Mouse (Mus musculus) embryonic facial prominence, embryonic 14.5 days (tissue): ENCODE measurements around the gene Esrra. TPM values are rescaled to one million over a fixed set of nuclear protein-coding genes. Genes with fewer than 3 reads are reported as not detected.

Experiments
- ATAC-seq: fragments of 200-750 bp; cut with Nextera tagmentation; 2 replicates; pipeline ENCODE4 v1.8.0; 2017; ENCODE audit warnings: low read depth, moderate number of reproducible peaks, moderate TSS enrichment
- DNase-seq: peaks from one replicate; pipeline ENCODE4 v3.0.0-alpha.2; 2015; ENCODE audit warnings: low spot score
- H3K27ac ChIP-seq: fragments of 300-500 bp; sonication (generic); replicated peaks from 2 replicates; pipeline ENCODE4 v1.5.1; 2014; ENCODE audit warnings: low read depth, mild to moderate bottlenecking, low read length, moderate library complexity
- H3K27me3 ChIP-seq: fragments of 300-500 bp; sonication (generic); replicated peaks from 2 replicates; pipeline ENCODE4 v1.6.1; 2014; ENCODE audit warnings: low read length; ENCODE audit not compliant: control insufficient read depth, insufficient read depth
- H3K36me3 ChIP-seq: fragments of 300-500 bp; sonication (generic); 2 replicates; pipeline ENCODE4 v1.6.1; 2014; ENCODE audit warnings: low read length, mixed read lengths; ENCODE audit not compliant: control insufficient read depth, insufficient read depth
- H3K4me1 ChIP-seq: fragments of 300-500 bp; sonication (generic); 2 replicates; pipeline ENCODE4 v1.6.1; 2014; ENCODE audit warnings: antibody characterized with exemption, low read length; ENCODE audit not compliant: control insufficient read depth, insufficient read depth
- H3K4me2 ChIP-seq: fragments of 300-500 bp; sonication (generic); 2 replicates; pipeline ENCODE4 v1.6.1; 2014; ENCODE audit warnings: low read depth, mild to moderate bottlenecking, low read length, moderate library complexity, mixed read lengths
- H3K4me3 ChIP-seq: fragments of 300-500 bp; sonication (generic); 2 replicates; pipeline ENCODE4 v1.5.1; 2014; ENCODE audit warnings: low read depth, mild to moderate bottlenecking, low read length
- H3K9ac ChIP-seq: fragments of 300-500 bp; sonication (generic); 2 replicates; pipeline ENCODE4 v1.6.1; 2014; ENCODE audit warnings: low read depth, mild to moderate bottlenecking, low read length, moderate library complexity, mixed read lengths
- H3K9me3 ChIP-seq: fragments of 300-500 bp; sonication (generic); 2 replicates; pipeline ENCODE4 v1.6.1; 2016; ENCODE audit warnings: low read length; ENCODE audit not compliant: control insufficient read depth
- WGBS: fragments of 180-500 bp; shearing (Covaris S2); extraction: QIAGEN DNeasy Blood & Tissue Kit; methylation state at CpG from one replicate; pipeline ENCODE4 v1.1.7; 2014; 5-methylcytosine and 5-hydroxymethylcytosine counted together
- polyA plus RNA-seq: library from polyadenylated mRNA; unstranded; fragments of >200 nt; fragmentation: Nextera tagmentation; extraction: Ambion mirVana; gene quantifications from 2 replicates; pipeline ENCODE4 v1.2.1, GENCODE M21; 2014

The Esrra gene
- polyA plus RNA-seq, 1 experiment from 2014 or later: 4.8 TPM

- peaks cover 4% of the 10 kb centered on the region for H3K4me1 ChIP-seq
- peak overlapping the region; percentile 29 for H3K4me3 ChIP-seq
- peak overlapping the region; percentile 46 for H3K4me2 ChIP-seq
These were observed 4.2 kb upstream of the Esrra start for GRCm38 (mm10) chr19:6925611-6926329.

GRCm38 (mm10) chr19:6925307-6925573, 3.6 kb upstream of the Esrra start, which contains the start of gene Catsperz:
Gene Catsperz (minus strand): TSS chr19:6925380.
- peak within 1 kb of the TSS; percentile 46 for H3K4me2 ChIP-seq
- DNase-seq (no peak), ATAC-seq (no peak)
- H3K9me3 ChIP-seq: no peaks in the 10 kb centered on the region
- peak within 1 kb of the TSS; percentile 53 for H3K9ac ChIP-seq
- peak within 1 kb of the TSS; percentile 29 for H3K4me3 ChIP-seq
- no peak within 1 kb of the TSS; the same call in 1 of the 2 replicates for H3K27ac ChIP-seq
- peaks cover 9% of the 10 kb centered on the region for H3K4me1 ChIP-seq
- H3K36me3 ChIP-seq: no peaks in the 10 kb centered on the region
- H3K27me3 ChIP-seq: peaks cover 72% of the 10 kb centered on the region
- 1% methylated on average over 9 of the region's 9 CpGs for WGBS

More at GRCm38 (mm10) chr19:6925611-6926329, 4.2 kb upstream of the Esrra start:
- 0 out of 2 replicates have a peak overlapping the region, but pooled peaks have one; percentile 53 for H3K9ac ChIP-seq
- 15% methylated on average over 28 of the region's 40 CpGs for WGBS
- H3K36me3 ChIP-seq: no peaks in the 10 kb centered on the region
- H3K27ac ChIP-seq: no peak overlapping the region; the same call in 1 of the 2 replicates
- H3K27me3 ChIP-seq: peaks cover 75% of the 10 kb centered on the region
- no peaks in the 10 kb centered on the region for H3K9me3 ChIP-seq
- ATAC-seq: no peak
- DNase-seq: no peak

DNA sequence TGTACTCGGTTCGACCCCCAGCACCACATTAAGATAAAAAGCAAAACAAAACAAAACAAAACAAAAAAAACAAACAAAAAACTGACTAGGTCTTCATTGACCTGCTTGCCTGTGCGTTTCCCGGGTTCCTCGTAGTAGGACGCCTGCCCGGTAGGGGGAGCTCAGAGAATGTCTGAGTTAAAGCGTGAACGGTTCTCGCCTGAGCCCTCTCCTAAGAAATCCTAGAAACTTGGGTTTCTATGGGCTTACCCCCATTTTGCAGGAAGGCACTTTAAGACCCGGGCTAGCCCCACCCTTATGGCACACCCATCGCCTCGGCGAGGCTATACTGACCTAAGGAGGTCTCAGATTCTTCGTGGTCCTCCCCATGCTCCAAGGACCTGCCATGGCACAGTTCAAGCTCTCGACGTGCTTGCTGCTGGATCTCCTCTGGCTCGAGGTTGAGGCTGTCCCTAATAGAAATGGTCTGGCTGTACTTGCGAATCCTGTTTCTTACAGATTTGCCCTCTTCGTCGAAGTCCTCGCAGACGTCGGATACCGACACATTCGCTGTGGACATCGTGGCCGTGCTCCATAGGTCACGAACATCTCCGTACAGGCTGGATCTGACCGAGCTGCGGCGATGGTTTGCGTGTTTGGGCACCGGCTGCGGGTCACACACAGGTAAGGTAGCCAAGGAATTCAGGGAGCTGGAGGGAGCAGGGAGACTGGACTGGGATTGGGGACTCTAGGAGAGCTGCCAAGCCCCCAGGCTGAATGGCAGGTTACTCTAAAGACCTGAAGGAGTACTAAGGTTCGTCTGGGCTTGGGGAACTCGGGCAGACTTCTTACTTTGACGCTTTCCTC, 3.1 kb upstream of the Esrra start:
- Histone ChIP-seq H3K27me3 (peaks cover 68% of the 10 kb centered on the region), H3K27ac (no peak overlapping the region), H3K4me3 (peak overlapping the region; percentile 29), H3K9ac (peak overlapping the region; percentile 53), H3K36me3 (no peaks in the 10 kb centered on the region), H3K9me3 (no peaks in the 10 kb centered on the region), H3K4me1 (peaks cover 10% of the 10 kb centered on the region), H3K4me2 (peak overlapping the region; percentile 46)
- 5% methylated on average over 38 of the region's 39 CpGs for WGBS
- DNase-seq: peak; percentile 89
- no peak for ATAC-seq

- no peak for ATAC-seq
- H3K9me3 ChIP-seq: no peaks in the 10 kb centered on the region
- peaks cover 10% of the 10 kb centered on the region for H3K4me1 ChIP-seq
- DNase-seq: no peak
- 60% methylated on average over 6 of the region's 6 CpGs for WGBS
- no peak overlapping the region for H3K27ac ChIP-seq
- H3K4me2 ChIP-seq: peak overlapping the region; percentile 93; the same call in 1 of the 2 replicates
- peaks cover 55% of the 10 kb centered on the region for H3K27me3 ChIP-seq
- no peak overlapping the region for H3K9ac ChIP-seq
- H3K36me3 ChIP-seq: no peaks in the 10 kb centered on the region
- no peak overlapping the region for H3K4me3 ChIP-seq
These were observed 1.5 kb upstream of the Esrra start for GRCm38 (mm10) chr19:6922901-6923735.

GRCm38 (mm10) chr19:6920741-6921636, 624 bp downstream of the Esrra start:
- peak overlapping the region; percentile 67; the same call in 1 of the 2 replicates for H3K27ac ChIP-seq
- no peaks in the 10 kb centered on the region for H3K9me3 ChIP-seq
- H3K9ac ChIP-seq: peak overlapping the region; percentile 77
- H3K4me1 ChIP-seq: peaks cover 10% of the 10 kb centered on the region
- 2% methylated on average over 39 of the region's 48 CpGs for WGBS
- peak overlapping the region; percentile 69 for H3K4me3 ChIP-seq
- peaks cover 33% of the 10 kb centered on the region for H3K27me3 ChIP-seq
- ATAC-seq (no peak; the same call in 1 of the 2 replicates), DNase-seq (peak; percentile 45)
- peak overlapping the region; percentile 93 for H3K4me2 ChIP-seq
- H3K36me3 ChIP-seq: no peaks in the 10 kb centered on the region

GRCm38 (mm10) chr19:6919876-6920740, 1.5 kb downstream of the Esrra start:
- H3K4me1 ChIP-seq: peaks cover 10% of the 10 kb centered on the region
- H3K4me2 ChIP-seq: peak overlapping the region; percentile 93
- H3K27ac ChIP-seq: no peak overlapping the region
- H3K9ac ChIP-seq: peak overlapping the region; percentile 77
- DNase-seq: peak; percentile 63
- H3K36me3 ChIP-seq: no peaks in the 10 kb centered on the region
- no peaks in the 10 kb centered on the region for H3K9me3 ChIP-seq
- 49% methylated on average over 7 of the region's 8 CpGs for WGBS
- peaks cover 24% of the 10 kb centered on the region for H3K27me3 ChIP-seq
- ATAC-seq: no peak
- H3K4me3 ChIP-seq: peak overlapping the region; percentile 69

GRCm38 (mm10) chr19:6919431-6919830, 2.2 kb downstream of the Esrra start:
- Histone ChIP-seq H3K4me2 (no peak overlapping the region), H3K27me3 (peaks cover 18% of the 10 kb centered on the region), H3K36me3 (no peaks in the 10 kb centered on the region), H3K9me3 (no peaks in the 10 kb centered on the region), H3K9ac (no peak overlapping the region), H3K27ac (no peak overlapping the region), H3K4me3 (no peak overlapping the region), H3K4me1 (peaks cover 8% of the 10 kb centered on the region)
- DNase-seq (no peak), ATAC-seq (no peak)
